8 mouse cellular contexts compared by ENCODE assay signal in the genomic region with DNA sequence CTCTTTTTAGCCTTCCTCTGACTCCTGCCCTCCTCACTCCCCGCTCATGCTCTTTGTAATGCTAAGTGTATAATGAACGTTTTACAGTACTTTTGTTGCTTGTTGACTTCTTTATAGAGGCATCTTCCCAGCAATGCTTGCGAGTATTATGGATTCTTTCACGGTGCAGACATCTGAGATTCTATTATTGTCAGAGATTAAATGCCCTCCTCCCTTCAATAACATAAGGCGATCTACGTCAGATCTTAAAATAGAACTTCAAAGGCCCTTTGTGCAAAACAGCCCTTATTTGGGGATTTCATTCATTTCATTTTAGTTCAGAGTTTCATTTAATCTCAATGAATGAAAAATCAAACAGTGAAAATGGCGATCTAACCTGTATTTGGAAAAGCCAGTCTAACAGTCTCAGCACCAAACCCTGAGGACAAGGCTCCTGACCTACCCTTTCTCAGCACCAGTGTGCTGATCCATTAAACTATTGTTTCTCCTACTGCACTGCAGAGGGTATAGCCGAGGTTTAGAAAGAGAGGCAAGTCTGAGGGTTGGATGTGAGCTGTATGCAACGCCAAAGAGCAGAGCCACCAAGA.
A peak's percentile ranks its signal among the peaks of the same experiment; 100 is the strongest.
DNase-seq lines count a peak whose midpoint lies in the region; ATAC-seq lines count a peak whose summit lies in the region.

No protein-coding gene starts in this region.

- no peaks in the 10 kb centered on the region for H3K36me3 ChIP-seq in neural tube, embryonic 11.5 days (ENCODE audit: control insufficient read depth, insufficient read depth, low read length)

- H3K4me1 ChIP-seq in neural tube, embryonic 11.5 days (ENCODE audit: control insufficient read depth, insufficient read depth, low read length), result peaks cover 4% of the 10 kb centered on the region; the same call in 1 of the 2 replicates

- peak overlapping the region; percentile 34 for H3K4me3 ChIP-seq in neural tube, embryonic 11.5 days (ENCODE audit: low read depth, low read length)

- H3K27ac ChIP-seq in neural tube, embryonic 11.5 days (ENCODE audit: low read depth, low read length), result peak overlapping the region; percentile 93

- peak overlapping the region; percentile 53 for H3K4me2 ChIP-seq in neural tube, embryonic 11.5 days (ENCODE audit: low read depth)

- no peaks in the 10 kb centered on the region for H3K9me3 ChIP-seq in neural tube, embryonic 11.5 days (ENCODE audit: control insufficient read depth, low read length)

- H3K9ac ChIP-seq in neural tube, embryonic 11.5 days (ENCODE audit: low read length), result peak overlapping the region; percentile 70

- peak; percentile 32 for ATAC-seq in neural tube, embryonic 11.5 days (ENCODE audit: insufficient read depth, low FRiP score, low TSS enrichment)

- DNase-seq in cerebellum, postnatal 25 days, result peak; percentile 15
- DNase-seq in cerebellum, adult 11 months, result no peak
- peak; percentile 11 for DNase-seq in right cerebral cortex, adult 18-20 months
- DNase-seq in right cerebral cortex, postnatal 25 days, result no peak
- DNase-seq in large intestine, adult 2 months (ENCODE audit: low read depth, low spot score), result peak; percentile 14
- DNase-seq in neural tube, embryonic 11.5 days (ENCODE audit: low spot score), result no peak
- no peak for DNase-seq in yolk sac, embryonic 10.5 days (ENCODE audit: low spot score)
- no peak for DNase-seq in kidney, postnatal 25 days

- 2% methylated on average over 9 of the region's 9 CpGs for WGBS in large intestine, adult 2 months
- WGBS in neural tube, embryonic 11.5 days, result 2% methylated on average over 9 of the region's 9 CpGs

- no peaks in the 10 kb centered on the region for H3K27me3 ChIP-seq in neural tube, embryonic 11.5 days (ENCODE audit: control insufficient read depth, insufficient read depth, low read length)

Comparison
In these comparisons a context has a peak if more than half of its experiments do, and no peak if none do; other contexts are left out.
1. DNase-seq: peak in cerebellum, postnatal 25 days (2 of 2), right cerebral cortex, adult 18-20 months (single experiment) and large intestine, adult 2 months (single experiment); none in cerebellum, adult 11 months (single experiment), right cerebral cortex, postnatal 25 days (single experiment), neural tube, embryonic 11.5 days (single experiment), yolk sac, embryonic 10.5 days (single experiment) and kidney, postnatal 25 days (0 of 2).